Comparison of ENCODE assay signal across 24 mouse cellular contexts in genomic region chr12:108700037-108700436, GRCm38 (mm10). TPM values are rescaled to one million over a fixed set of nuclear protein-coding genes. Genes with fewer than 3 reads are reported as not detected.
DNase-seq lines count a peak whose midpoint lies in the region; ATAC-seq and TF ChIP-seq lines count a peak whose summit lies in the region.
"Had no signal": no experiment of that assay in that cellular context is flagged by ENCODE, and none has a peak within 500 bp of the region (broad histone marks: within the 10 kb centered on the region; RNA-seq: fewer than 3 reads in every experiment).

No protein-coding gene starts in this region.

- WGBS in kidney, postnatal 0 days: 39% methylated on average over 5 of the region's 5 CpGs
- 79% methylated on average over 5 of the region's 5 CpGs for WGBS in hindbrain, embryonic 12.5 days

- H3K4me2 ChIP-seq in kidney, postnatal 0 days (ENCODE audit: low read length): 0 out of 2 replicates have a peak overlapping the region, but pooled peaks have one; percentile 7
- no peak overlapping the region for H3K4me2 ChIP-seq in hindbrain, embryonic 12.5 days (replicated peaks)
- H3K4me2 ChIP-seq: forebrain, embryonic 12.5 days; hindbrain, embryonic 14.5 days; liver, embryonic 13.5 days; midbrain, embryonic 15.5 days had no signal

- ATAC-seq in kidney, postnatal 0 days (replicated peaks; ENCODE audit: low FRiP score, low read depth): no peak
- ATAC-seq in megakaryocyte, adult 5-6 weeks (ENCODE audit: poor library complexity, severe bottlenecking): peak; percentile 75
- ATAC-seq in hindbrain, embryonic 12.5 days (ENCODE audit: low FRiP score): no peak
- ATAC-seq: activated CD4-positive, CD25-positive, alpha-beta regulatory T cell, adult 4 months; inflammation-experienced regulatory T-cells, adult 6 months; midbrain, embryonic 15.5 days had no signal

- DNase-seq in kidney, postnatal 0 days (ENCODE audit: low spot score): peak; percentile 27
- DNase-seq in kidney, adult 11 months: no peak
- peak; percentile 17 for DNase-seq in 3T3-L1 (ENCODE audit: low read depth, low spot score)
- no peak for DNase-seq in cerebellum, postnatal 36 days
- no peak for DNase-seq in adrenal gland, postnatal 36 days
- DNase-seq: adrenal gland, postnatal 10 days; cerebellum, adult 8-10 months; gastrocnemius, postnatal 36 days; liver, embryonic 13.5 days; lung, adult 2 months; lung, postnatal 14 days; right cerebral cortex, adult 18-20 months; thymus, postnatal 4 days had no signal

- no peak overlapping the region for H3K27ac ChIP-seq in kidney, postnatal 0 days
- H3K27ac ChIP-seq in cortical plate, adult 2 months (ENCODE audit: insufficient read depth, low read length): peak overlapping the region; percentile 45; the same call in 1 of the 2 replicates
- H3K27ac ChIP-seq in hindbrain, embryonic 12.5 days: no peak overlapping the region
- H3K27ac ChIP-seq: forebrain, embryonic 12.5 days; hindbrain, embryonic 14.5 days; liver, embryonic 13.5 days; midbrain, embryonic 15.5 days had no signal

- peaks cover 17% of the 10 kb centered on the region for H3K27me3 ChIP-seq in kidney, postnatal 0 days (ENCODE audit: insufficient read depth, low read length)
- H3K27me3 ChIP-seq in hindbrain, embryonic 12.5 days: peaks cover 44% of the 10 kb centered on the region

- TF ChIP-seq CTCF in kidney, postnatal 0 days (IDR thresholded peaks at IDR 0.05; ENCODE audit: low read depth): no peak
- TF ChIP-seq CTCF in cortical plate, adult 2 months (IDR thresholded peaks at IDR 0.05; ENCODE audit: extremely low read depth, insufficient read depth, low read length): no peak

- H3K36me3 ChIP-seq in kidney, postnatal 0 days (ENCODE audit: insufficient read depth, low read length): no peaks in the 10 kb centered on the region
- H3K36me3 ChIP-seq in hindbrain, embryonic 12.5 days: no peaks in the 10 kb centered on the region
- H3K36me3 ChIP-seq: forebrain, embryonic 12.5 days; liver, embryonic 13.5 days; midbrain, embryonic 15.5 days had no signal

- H3K9ac ChIP-seq in kidney, postnatal 0 days (ENCODE audit: low read depth, low read length): no peak overlapping the region
- H3K9ac ChIP-seq in hindbrain, embryonic 12.5 days: no peak overlapping the region
- H3K9ac ChIP-seq: forebrain, embryonic 12.5 days; hindbrain, embryonic 14.5 days; liver, embryonic 13.5 days; midbrain, embryonic 15.5 days had no signal

- no peaks in the 10 kb centered on the region for H3K9me3 ChIP-seq in kidney, postnatal 0 days (replicated peaks; ENCODE audit: low read length)
- no peaks in the 10 kb centered on the region for H3K9me3 ChIP-seq in hindbrain, embryonic 12.5 days (replicated peaks)
- H3K9me3 ChIP-seq: forebrain, embryonic 12.5 days; liver, embryonic 13.5 days; megakaryocyte, embryonic 14.5 days; midbrain, embryonic 15.5 days had no signal

- H3K4me1 ChIP-seq in kidney, postnatal 0 days (replicated peaks; ENCODE audit: insufficient read depth, low read length): 0 out of 2 replicates have a peak, but pooled peaks cover 9% of the 10 kb centered on the region
- no peaks in the 10 kb centered on the region for H3K4me1 ChIP-seq in cortical plate, adult 2 months (ENCODE audit: control insufficient read depth, insufficient read depth, low read length)
- H3K4me1 ChIP-seq in hindbrain, embryonic 12.5 days: peaks cover 10% of the 10 kb centered on the region
- H3K4me1 ChIP-seq: liver, embryonic 13.5 days had no signal

- no peak overlapping the region for H3K4me3 ChIP-seq in kidney, postnatal 0 days (replicated peaks; ENCODE audit: low read depth, low read length)
- no peak overlapping the region for H3K4me3 ChIP-seq in cortical plate, adult 2 months (ENCODE audit: insufficient read depth, low read length)
- H3K4me3 ChIP-seq in hindbrain, embryonic 12.5 days: no peak overlapping the region
- H3K4me3 ChIP-seq: forebrain, embryonic 12.5 days; liver, embryonic 13.5 days; megakaryocyte, embryonic 14.5 days; midbrain, embryonic 15.5 days; myocyte had no signal

- TF ChIP-seq POLR2A in cortical plate, adult 2 months (IDR thresholded peaks at IDR 0.05; ENCODE audit: extremely low read depth, insufficient read depth, low read length): no peak

RNA-seq across cellular contexts. Expression of gene Degs2, which starts 2.1 kb away (rescaled TPM):
- polyA plus RNA-seq in kidney, postnatal 0 days (2015; fragmentation: Nextera tagmentation; extraction: Ambion mirVana): 19.0 and 21.5 TPM in 2 replicates
- polyA plus RNA-seq in cortical plate, adult 2 months (2012; rRNA removed): 8.5 and 9.4 TPM in 2 replicates
- 0.41 TPM in 1 of 2 replicates, not detected in the other for total RNA-seq in megakaryocyte, adult 5-6 weeks (2015)
- total RNA-seq in megakaryocyte, adult 5-6 weeks (2017): 0.26 TPM in 1 of 2 replicates, not detected in the other
- 1.7 and 2.2 TPM in 2 replicates for polyA plus RNA-seq in hindbrain, embryonic 12.5 days (2016; fragmentation: Nextera tagmentation; extraction: Ambion mirVana)
- under 1 TPM in 1 of 2 experiments, not detected in 1; 0.23 TPM for total RNA-seq in adrenal gland, postnatal 36 days (2021)
- total RNA-seq: adrenal gland, postnatal 10 days; MEL had no signal

Comparison
In these comparisons a context has a peak if more than half of its experiments do, and no peak if none do; other contexts are left out.
1. DNase-seq: peak in kidney, postnatal 0 days (single experiment) and 3T3-L1 (single experiment); none in kidney, adult 11 months (single experiment), cerebellum, postnatal 36 days (0 of 2) and adrenal gland, postnatal 36 days (0 of 2).